Mouse (Mus musculus) heart, embryonic 13.5 days (tissue): Measurements from ENCODE around the gene Phospho2. TPM values are rescaled to one million over a fixed set of nuclear protein-coding genes. Genes with fewer than 3 reads are reported as not detected.

ENCODE experiments used
- polyA plus RNA-seq: library from polyadenylated mRNA; unstranded; fragments of >200 nt; fragmentation: Nextera tagmentation; extraction: Ambion mirVana; gene quantifications from 2 replicates; pipeline ENCODE4 v1.2.1, GENCODE M21; 2015

The Phospho2 gene
- polyA plus RNA-seq, 1 experiment from 2014 or later = 14.4 TPM

Other genes starting within 250 kb of the Phospho2 start
- 0.45 and 0.57 TPM in 2 replicates for gene Lrp2, start 203.6 kb upstream of the Phospho2 start, polyA plus RNA-seq
- gene Bbs5, start 142.5 kb upstream of the Phospho2 start, polyA plus RNA-seq = 9.6 and 13.3 TPM in 2 replicates
- gene Klhl41, start 119.5 kb upstream of the Phospho2 start, polyA plus RNA-seq = 14.2 and 17.4 TPM in 2 replicates
- 16.6 and 17.1 TPM in 2 replicates for gene Fastkd1, start 76.1 kb upstream of the Phospho2 start, polyA plus RNA-seq
- 85.1 and 93.0 TPM in 2 replicates for gene Ppig, start 67.1 kb upstream of the Phospho2 start, polyA plus RNA-seq
- gene Ccdc173, start within 50 bp of the Phospho2 start, polyA plus RNA-seq = 1.0 and 1.4 TPM in 2 replicates
- 42.8 and 47.3 TPM in 2 replicates for gene Klhl23, start 32.3 kb downstream of the Phospho2 start, polyA plus RNA-seq
- gene Ssb, start 71.9 kb downstream of the Phospho2 start, polyA plus RNA-seq = 193 and 222 TPM in 2 replicates
- gene Mettl5, start 96.0 kb downstream of the Phospho2 start, polyA plus RNA-seq = 32.6 and 37.3 TPM in 2 replicates
- 10.0 and 11.3 TPM in 2 replicates for gene Ubr3, start 107.6 kb downstream of the Phospho2 start, polyA plus RNA-seq
- 0.20 and 0.22 TPM in 2 replicates for gene Myo3b, start 249.5 kb downstream of the Phospho2 start, polyA plus RNA-seq